Comparison of ENCODE assay signal across 26 mouse cellular contexts in genomic region chr8:108609114-108609513, GRCm38 (mm10).
DNase-seq lines count a peak whose midpoint lies in the region; ATAC-seq and TF ChIP-seq lines count a peak whose summit lies in the region.
"Had no signal": no experiment of that assay in that cellular context is flagged by ENCODE, and none has a peak within 500 bp of the region (broad histone marks: within the 10 kb centered on the region; RNA-seq: fewer than 3 reads in every experiment).

No protein-coding gene starts in this region.

- no peaks in the 10 kb centered on the region for H3K79me2 ChIP-seq in heart, adult 2 months (replicated peaks; ENCODE audit: control insufficient read depth, insufficient read depth, low read length)

- H3K9me3 ChIP-seq in lung, embryonic 16.5 days (ENCODE audit: control insufficient read depth, low read length), result no peaks in the 10 kb centered on the region
- H3K9me3 ChIP-seq: forebrain, embryonic 13.5 days; heart, embryonic 12.5 days; lung, embryonic 15.5 days; megakaryocyte, embryonic 14.5 days; midbrain, embryonic 12.5 days; neural tube, embryonic 12.5 days had no signal

- no peak overlapping the region for H3K4me3 ChIP-seq in heart, adult 2 months
- H3K4me3 ChIP-seq in lung, embryonic 16.5 days (ENCODE audit: low read length), result no peak overlapping the region
- H3K4me3 ChIP-seq: forebrain, embryonic 13.5 days; heart, embryonic 12.5 days; lung, embryonic 15.5 days; megakaryocyte, embryonic 14.5 days; midbrain, embryonic 12.5 days; myocyte; neural tube, embryonic 12.5 days had no signal

- no peak for TF ChIP-seq EP300 in heart, adult 2 months (IDR thresholded peaks at IDR 0.05; ENCODE audit: insufficient read depth, low read depth, low read length)

- peak overlapping the region; percentile 3 for H3K27ac ChIP-seq in heart, adult 2 months
- H3K27ac ChIP-seq in lung, embryonic 16.5 days (ENCODE audit: low read length), result peak overlapping the region; percentile 43; the same call in 1 of the 2 replicates
- H3K27ac ChIP-seq: forebrain, embryonic 13.5 days; lung, embryonic 15.5 days; midbrain, embryonic 12.5 days; neural tube, embryonic 12.5 days; stomach, postnatal 0 days had no signal

- no peaks in the 10 kb centered on the region for H3K36me3 ChIP-seq in heart, adult 2 months (ENCODE audit: control insufficient read depth, insufficient read depth, low read length)
- H3K36me3 ChIP-seq in lung, embryonic 16.5 days (ENCODE audit: control insufficient read depth, insufficient read depth, low read length), result no peaks in the 10 kb centered on the region
- H3K36me3 ChIP-seq: heart, embryonic 12.5 days; lung, embryonic 15.5 days; midbrain, embryonic 12.5 days; neural tube, embryonic 12.5 days had no signal

- no peak overlapping the region for H3K9ac ChIP-seq in heart, adult 2 months (ENCODE audit: low read depth, low read length)
- H3K9ac ChIP-seq in lung, embryonic 16.5 days (ENCODE audit: low read length), result no peak overlapping the region
- H3K9ac ChIP-seq: forebrain, embryonic 13.5 days; heart, embryonic 12.5 days; lung, embryonic 15.5 days; midbrain, embryonic 12.5 days; neural tube, embryonic 12.5 days had no signal

- no peaks in the 10 kb centered on the region for H3K27me3 ChIP-seq in heart, adult 2 months (ENCODE audit: control insufficient read depth, insufficient read depth, low read length)
- H3K27me3 ChIP-seq in lung, embryonic 16.5 days (ENCODE audit: control insufficient read depth, insufficient read depth, low read depth, low read length), result no peaks in the 10 kb centered on the region
- H3K27me3 ChIP-seq: forebrain, embryonic 13.5 days; heart, embryonic 12.5 days; lung, embryonic 15.5 days; megakaryocyte, embryonic 14.5 days; neural tube, embryonic 12.5 days had no signal

- peaks cover 10% of the 10 kb centered on the region for H3K4me1 ChIP-seq in heart, adult 2 months (ENCODE audit: control insufficient read depth, insufficient read depth, low read length)
- peaks cover 15% of the 10 kb centered on the region for H3K4me1 ChIP-seq in lung, embryonic 16.5 days (replicated peaks; ENCODE audit: control insufficient read depth, insufficient read depth, low read length)
- H3K4me1 ChIP-seq: neural tube, embryonic 12.5 days had no signal

- no peak for TF ChIP-seq CTCF in heart, adult 2 months (IDR thresholded peaks at IDR 0.05)

- no peak for ATAC-seq in lung, embryonic 16.5 days (ENCODE audit: low read depth)
- ATAC-seq: forebrain, embryonic 13.5 days; hindbrain, embryonic 16.5 days had no signal

- TF ChIP-seq POLR2A in heart, adult 2 months (IDR thresholded peaks at IDR 0.05; ENCODE audit: insufficient read depth, low read depth, low read length), result no peak

- intact Hi-C loops in heart, adult 2 months (cut with DNase I), result no loop called here

- H3K4me2 ChIP-seq in lung, embryonic 16.5 days (ENCODE audit: low read depth, low read length), result no peak overlapping the region
- H3K4me2 ChIP-seq: forebrain, embryonic 13.5 days; heart, embryonic 12.5 days; liver, embryonic 11.5 days; lung, embryonic 15.5 days; midbrain, embryonic 12.5 days; neural tube, embryonic 12.5 days had no signal

- DNase-seq in heart, adult 2 months, result no peak
- DNase-seq in heart, adult 18-20 months, result no peak
- DNase-seq in kidney, adult 9 months, result peak; percentile 16
- DNase-seq in kidney, postnatal 25 days, result no peak
- DNase-seq in lung, postnatal 10 days, result no peak
- no peak for DNase-seq in cerebellum, adult 9-11 months
- DNase-seq: adrenal gland, postnatal 25 days; B cell, adult 2 months; cerebellum, adult 18-20 months; cerebellum, postnatal 14 days; layer of hippocampus, adult 9-11 months; lung, postnatal 4 days; right cerebral cortex, postnatal 4 days; thymus, adult 18-20 months; thymus, postnatal 25 days had no signal

- WGBS in heart, adult 2 months, result 25% methylated on average over 5 of the region's 5 CpGs
- 52% methylated on average over 5 of the region's 5 CpGs for WGBS in lung, embryonic 16.5 days
